Mouse (Mus musculus): Measurements from ENCODE around the gene Rnaset2a. TPM values are rescaled to one million over a fixed set of nuclear protein-coding genes. Genes with fewer than 3 reads are reported as not detected.
A peak's percentile ranks its signal among the peaks of the same experiment; 100 is the strongest.
"Not testable (repeated sequence)": the region's sequence is repeated elsewhere in the genome, so short reads cannot be mapped to it uniquely, and the experiment has no call there.

The Rnaset2a gene
- polyA plus RNA-seq, 1 experiment from 2014 or later: 45.0 TPM

GRCm38 (mm10) chr17:8165608-8165945 is 17.7 kb upstream of the Rnaset2a start:
- not testable (repeated sequence) for H3K27me3 ChIP-seq; H3K9me3 ChIP-seq (replicated peaks); H3K4me1 ChIP-seq; ATAC-seq (replicated peaks; ENCODE audit: low FRiP score)
- Histone ChIP-seq H3K9ac (peak overlapping the region; percentile 49), H3K4me3 (replicated peaks) (peak overlapping the region; percentile 58), H3K4me2 (peak overlapping the region; percentile 52), H3K27ac (peak overlapping the region; percentile 62; the same call in 1 of the 2 replicates), H3K36me3 (peaks cover 17% of the 10 kb centered on the region)
- WGBS: under 1% methylated on average over 35 of the region's 42 CpGs

GRCm38 (mm10) chr17:8164701-8165607 is 17.1 kb upstream of the Rnaset2a start, which contains the start of gene Fgfr1op:
TSS of gene Fgfr1op (plus strand) at chr17:8165501.
- Histone ChIP-seq H3K4me2 (peak within 1 kb of the TSS; percentile 52), H3K27ac (peak within 1 kb of the TSS; percentile 71), H3K4me3 (replicated peaks) (peak within 1 kb of the TSS; percentile 58), H3K36me3 (peaks cover 11% of the 10 kb centered on the region), H3K9ac (peak within 1 kb of the TSS; percentile 49)
- 1% methylated on average over 21 of the region's 55 CpGs for WGBS
- not testable (repeated sequence) for H3K9me3 ChIP-seq (replicated peaks); H3K4me1 ChIP-seq; H3K27me3 ChIP-seq
- ATAC-seq (replicated peaks; ENCODE audit: low FRiP score): peak; percentile 97

GRCm38 (mm10) chr17:8160969-8161368 is 13.1 kb upstream of the Rnaset2a start:
- WGBS: 55% methylated on average over 3 of the region's 3 CpGs

GRCm38 (mm10) chr17:8158627-8159026 is 10.7 kb upstream of the Rnaset2a start:
- H3K4me1 ChIP-seq; H3K36me3 ChIP-seq; H3K27me3 ChIP-seq; H3K4me3 ChIP-seq (replicated peaks); H3K9me3 ChIP-seq (replicated peaks); H3K4me2 ChIP-seq; ATAC-seq (replicated peaks; ENCODE audit: low FRiP score); H3K27ac ChIP-seq; H3K9ac ChIP-seq: not testable (repeated sequence)
- 71% methylated on average over 1 of the region's 1 CpGs for WGBS

More at GRCm38 (mm10) chr17:8160969-8161368, 13.1 kb upstream of the Rnaset2a start:
- not testable (repeated sequence) for H3K4me1 ChIP-seq; ATAC-seq (replicated peaks; ENCODE audit: low FRiP score); H3K9ac ChIP-seq; H3K27me3 ChIP-seq; H3K9me3 ChIP-seq (replicated peaks); H3K36me3 ChIP-seq; H3K4me3 ChIP-seq (replicated peaks); H3K27ac ChIP-seq; H3K4me2 ChIP-seq

- H3K4me1 ChIP-seq; H3K36me3 ChIP-seq; H3K9ac ChIP-seq; H3K4me3 ChIP-seq (replicated peaks); H3K4me2 ChIP-seq; H3K9me3 ChIP-seq (replicated peaks); H3K27ac ChIP-seq; H3K27me3 ChIP-seq: not testable (repeated sequence)
- ATAC-seq (replicated peaks; ENCODE audit: low FRiP score): peak; percentile 50; the same call in 1 of the 2 replicates
- WGBS: 80% methylated on average over 1 of the region's 8 CpGs
These were observed 8.1 kb upstream of the Rnaset2a start for GRCm38 (mm10) chr17:8155982-8156381.

- ATAC-seq (replicated peaks; ENCODE audit: low FRiP score); H3K9ac ChIP-seq; H3K36me3 ChIP-seq; H3K4me3 ChIP-seq (replicated peaks); H3K4me2 ChIP-seq; H3K27me3 ChIP-seq; H3K27ac ChIP-seq; H3K9me3 ChIP-seq (replicated peaks); H3K4me1 ChIP-seq: not testable (repeated sequence)
- WGBS: 83% methylated on average over 7 of the region's 7 CpGs
These were observed 7.1 kb upstream of the Rnaset2a start for GRCm38 (mm10) chr17:8155010-8155409.

- Histone ChIP-seq H3K4me2 (peak overlapping the region; percentile 60), H3K4me3 (replicated peaks) (peak overlapping the region; percentile 61), H3K9ac (peak overlapping the region; percentile 61)
- not testable (repeated sequence) for H3K36me3 ChIP-seq; H3K9me3 ChIP-seq (replicated peaks); H3K27ac ChIP-seq; H3K4me1 ChIP-seq; H3K27me3 ChIP-seq
- peak; percentile 10; the same call in 1 of the 2 replicates for ATAC-seq (replicated peaks; ENCODE audit: low FRiP score)
- WGBS: 15% methylated on average over 5 of the region's 5 CpGs
These were observed 966 bp downstream of the Rnaset2a start for GRCm38 (mm10) chr17:8146931-8147330.

GRCm38 (mm10) chr17:8143802-8144673 is 3.9 kb downstream of the Rnaset2a start:
- not testable (repeated sequence) for H3K4me1 ChIP-seq; H3K4me3 ChIP-seq (replicated peaks); H3K9ac ChIP-seq; ATAC-seq (replicated peaks; ENCODE audit: low FRiP score); H3K4me2 ChIP-seq; H3K27me3 ChIP-seq; H3K27ac ChIP-seq; H3K36me3 ChIP-seq; H3K9me3 ChIP-seq (replicated peaks)
- WGBS: 48% methylated on average over 14 of the region's 14 CpGs

- not testable (repeated sequence) for ATAC-seq (replicated peaks; ENCODE audit: low FRiP score); H3K9ac ChIP-seq
- 91% methylated on average over 3 of the region's 3 CpGs for whole genome bisulfite sequencing
These were observed 7.7 kb downstream of the Rnaset2a start for GRCm38 (mm10) chr17:8140210-8140609.

GRCm38 (mm10) chr17:8138116-8138515 is 9.8 kb downstream of the Rnaset2a start:
- not testable (repeated sequence) for H3K9ac ChIP-seq; H3K4me2 ChIP-seq; ATAC-seq (replicated peaks; ENCODE audit: low FRiP score); H3K9me3 ChIP-seq (replicated peaks); H3K27ac ChIP-seq; H3K27me3 ChIP-seq; H3K36me3 ChIP-seq; H3K4me1 ChIP-seq; H3K4me3 ChIP-seq (replicated peaks)
- 96% methylated on average over 5 of the region's 5 CpGs for WGBS

More at GRCm38 (mm10) chr17:8140210-8140609, 7.7 kb downstream of the Rnaset2a start:
- H3K27me3 ChIP-seq; H3K9me3 ChIP-seq (replicated peaks); H3K27ac ChIP-seq; H3K4me1 ChIP-seq; H3K4me3 ChIP-seq (replicated peaks); H3K36me3 ChIP-seq; H3K4me2 ChIP-seq: not testable (repeated sequence)

GRCm38 (mm10) chr17:8130849-8131248 is 17.0 kb downstream of the Rnaset2a start:
- not testable (repeated sequence) for H3K9me3 ChIP-seq (replicated peaks); H3K27ac ChIP-seq; H3K9ac ChIP-seq; H3K27me3 ChIP-seq; H3K4me1 ChIP-seq; H3K4me3 ChIP-seq (replicated peaks); H3K36me3 ChIP-seq; ATAC-seq (replicated peaks; ENCODE audit: low FRiP score); H3K4me2 ChIP-seq
- no CpG with 5 or more reads among the region's 6 CpGs for WGBS

GRCm38 (mm10) chr17:8129578-8129977 is 18.3 kb downstream of the Rnaset2a start:
- H3K4me3 ChIP-seq (replicated peaks); H3K9ac ChIP-seq; ATAC-seq (replicated peaks; ENCODE audit: low FRiP score); H3K4me1 ChIP-seq; H3K27ac ChIP-seq; H3K27me3 ChIP-seq; H3K4me2 ChIP-seq; H3K36me3 ChIP-seq; H3K9me3 ChIP-seq (replicated peaks): not testable (repeated sequence)
- WGBS: 93% methylated on average over 9 of the region's 9 CpGs
